Mouse (Mus musculus) limb, embryonic 14.5 days (tissue): ENCODE results near the gene Mitf. TPM values are rescaled to one million over a fixed set of nuclear protein-coding genes. Genes with fewer than 3 reads are reported as not detected.

Source experiments
- ATAC-seq: fragments of 200-750 bp; cut with Nextera tagmentation; 2 replicates; pipeline ENCODE4 v1.8.0; 2017; ENCODE audit warnings: low read depth, moderate number of reproducible peaks, moderate TSS enrichment; ENCODE audit not compliant: low FRiP score
- DNase-seq: peaks from one replicate; pipeline ENCODE4 v3.0.0-alpha.2; 2015; ENCODE audit warnings: low spot score
- H3K27ac ChIP-seq: fragments of 300-500 bp; sonication (generic); replicated peaks from 2 replicates; pipeline ENCODE4 v1.5.1; 2014; ENCODE audit warnings: low read depth, mild to moderate bottlenecking, low read length, moderate library complexity, mixed read lengths
- H3K27me3 ChIP-seq: fragments of 300-500 bp; sonication (generic); 2 replicates; pipeline ENCODE4 v1.6.1; 2014; ENCODE audit warnings: low read length, mixed read lengths; ENCODE audit not compliant: control insufficient read depth, insufficient read depth
- H3K36me3 ChIP-seq: fragments of 300-500 bp; sonication (generic); 2 replicates; pipeline ENCODE4 v1.6.1; 2014; ENCODE audit warnings: mild to moderate bottlenecking, low read length, moderate library complexity, mixed read lengths; ENCODE audit not compliant: control insufficient read depth, insufficient read depth
- H3K4me1 ChIP-seq: fragments of 300-500 bp; sonication (generic); 2 replicates; pipeline ENCODE4 v1.6.1; 2014; ENCODE audit warnings: antibody characterized with exemption, low read length, mixed read lengths; ENCODE audit not compliant: control insufficient read depth, insufficient read depth
- H3K4me2 ChIP-seq: fragments of 300-500 bp; sonication (generic); replicated peaks from 2 replicates; pipeline ENCODE4 v1.6.1; 2014; ENCODE audit warnings: low read depth, mild to moderate bottlenecking, low read length, moderate library complexity; ENCODE audit not compliant: severe bottlenecking
- H3K4me3 ChIP-seq: fragments of 300-500 bp; sonication (generic); replicated peaks from 2 replicates; pipeline ENCODE4 v1.5.1; 2014; ENCODE audit warnings: low read length
- H3K9ac ChIP-seq: fragments of 300-500 bp; sonication (generic); 2 replicates; pipeline ENCODE4 v1.6.1; 2014; ENCODE audit warnings: mild to moderate bottlenecking, low read depth, low read length, moderate library complexity; ENCODE audit not compliant: severe bottlenecking
- H3K9me3 ChIP-seq: fragments of 300-500 bp; sonication (generic); 2 replicates; pipeline ENCODE4 v1.6.1; 2016; ENCODE audit warnings: low read length; ENCODE audit not compliant: control insufficient read depth
- POLR2A ChIP-seq: fragments of 200-500 bp; IDR thresholded peaks from 2 replicates; pipeline ENCODE4 v1.8.0; 2012; ENCODE audit warnings: inconsistent platforms, mild to moderate bottlenecking, moderate library complexity, borderline replicate concordance; ENCODE audit not compliant: insufficient read depth, insufficient read length; ENCODE audit errors: extremely low read depth
- WGBS: fragments of 180-500 bp; shearing (Covaris S2); extraction: QIAGEN DNeasy Blood & Tissue Kit; methylation state at CpG from one replicate; pipeline ENCODE4 v1.1.7; 2014; 5-methylcytosine and 5-hydroxymethylcytosine counted together
- polyA plus RNA-seq, 2 experiments: library from polyadenylated mRNA; depleted of rRNA in 1 of 2; stranded (reverse) in 1 of 2; unstranded in 1 of 2; fragments of >200 nt; fragmentation: Nextera tagmentation in 1 of 2; extraction: Ambion mirVana in 1 of 2; gene quantifications; 2 replicates each; pipeline versions ENCODE4 v1.2.1 to v1.2.3; 2012 to 2014

Gene Mitf
- polyA plus RNA-seq, 2 experiments: 2.9 to 3.6 TPM

DNA sequence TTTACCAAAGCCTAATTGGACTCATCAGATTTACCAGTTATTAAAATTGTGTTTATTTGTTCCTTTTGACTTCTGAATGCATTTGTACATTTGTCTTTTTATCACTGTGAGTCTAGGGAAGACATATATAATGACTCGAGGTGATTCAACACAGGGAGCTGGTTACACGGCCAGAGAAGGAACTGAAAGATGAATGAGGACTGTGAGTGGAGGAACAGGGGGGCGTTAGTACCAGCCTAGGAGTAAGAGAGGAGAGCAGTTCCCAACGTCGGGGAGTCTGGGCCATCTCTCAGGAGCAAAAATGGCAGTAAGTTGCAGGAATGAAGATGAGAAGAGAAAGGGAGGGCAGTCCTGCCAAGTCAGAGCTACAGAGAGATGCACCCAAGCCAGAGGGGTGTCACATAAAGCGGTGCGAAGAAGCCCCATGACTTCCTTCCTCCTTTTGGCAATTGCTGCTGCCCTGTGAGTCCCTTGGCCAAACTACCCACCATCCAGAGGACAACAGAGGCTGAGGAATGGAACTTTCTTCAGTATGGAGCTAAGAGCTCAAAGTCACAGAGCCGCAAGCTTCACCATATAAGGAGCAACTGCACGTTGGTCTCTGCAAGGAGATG lies 18.4 kb upstream of the Mitf start:
- no peaks in the 10 kb centered on the region for H3K4me1 ChIP-seq

DNA sequence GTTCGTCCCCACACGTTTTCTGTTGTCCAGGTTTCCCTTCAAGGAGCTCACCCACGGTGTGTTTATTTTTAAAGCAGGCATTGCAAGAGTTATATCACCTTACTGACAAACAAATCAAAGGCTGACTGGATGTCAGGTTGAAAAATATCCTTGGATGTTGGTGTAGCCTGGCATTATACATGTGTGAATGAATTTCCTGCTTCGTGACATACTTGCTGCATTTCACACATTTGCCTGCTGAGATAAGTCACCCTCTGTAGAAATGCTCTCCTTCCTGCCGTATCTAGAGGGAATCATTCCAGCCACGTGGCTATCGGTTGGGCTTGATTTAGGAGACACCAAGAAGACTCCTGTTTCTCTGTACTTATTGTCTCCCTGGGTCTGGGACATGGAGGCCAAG lies 17.2 kb upstream of the Mitf start:
- no peak overlapping the region for H3K4me2 ChIP-seq
- no peak overlapping the region for H3K27ac ChIP-seq
- H3K4me1 ChIP-seq: no peaks in the 10 kb centered on the region
- H3K9me3 ChIP-seq: no peaks in the 10 kb centered on the region
- H3K36me3 ChIP-seq: no peaks in the 10 kb centered on the region
- no peaks in the 10 kb centered on the region for H3K27me3 ChIP-seq
- 73% methylated on average over 7 of the region's 7 CpGs for WGBS
- no peak for DNase-seq
- ATAC-seq: no peak
- no peak for TF ChIP-seq POLR2A
- no peak overlapping the region for H3K9ac ChIP-seq
- H3K4me3 ChIP-seq: no peak overlapping the region

More for the DNA sequence above, 18.4 kb upstream of the Mitf start:
- 81% methylated on average over 9 of the region's 9 CpGs for WGBS
- Histone ChIP-seq H3K27me3 (no peaks in the 10 kb centered on the region), H3K4me3 (no peak overlapping the region), H3K4me2 (no peak overlapping the region), H3K36me3 (no peaks in the 10 kb centered on the region), H3K27ac (no peak overlapping the region), H3K9me3 (no peaks in the 10 kb centered on the region), H3K9ac (no peak overlapping the region)
- ATAC-seq (no peak), DNase-seq (no peak)
- TF ChIP-seq POLR2A: no peak

DNA sequence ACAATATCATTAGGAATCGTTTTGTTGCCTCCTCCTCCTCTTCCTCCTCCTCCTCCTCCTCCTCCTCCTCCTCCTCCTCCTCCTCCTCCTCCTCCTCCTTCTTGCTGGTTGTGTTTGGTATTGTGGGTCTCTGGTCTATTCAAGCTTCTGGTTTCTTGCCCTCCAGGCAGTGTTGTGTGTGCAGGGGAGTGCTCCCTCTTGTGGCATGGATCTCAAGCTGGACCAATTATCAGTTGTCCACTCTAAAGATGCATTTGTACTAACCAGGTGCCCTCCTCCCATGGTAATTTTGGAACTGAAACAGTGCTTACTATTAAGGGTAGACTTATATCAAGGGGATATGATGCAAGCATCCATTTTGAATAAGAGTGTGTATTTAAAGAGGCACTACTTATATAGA lies 14.7 kb upstream of the Mitf start:
- DNase-seq (no peak), ATAC-seq (no peak)
- H3K4me2 ChIP-seq: no peak overlapping the region
- no peaks in the 10 kb centered on the region for H3K4me1 ChIP-seq
- no peak overlapping the region for H3K27ac ChIP-seq
- H3K27me3 ChIP-seq: no peaks in the 10 kb centered on the region
- no peak overlapping the region for H3K4me3 ChIP-seq
- no peak for TF ChIP-seq POLR2A
- WGBS: 86% methylated on average over 1 of the region's 1 CpGs
- H3K36me3 ChIP-seq: no peaks in the 10 kb centered on the region
- H3K9ac ChIP-seq: no peak overlapping the region
- H3K9me3 ChIP-seq: no peaks in the 10 kb centered on the region

DNA sequence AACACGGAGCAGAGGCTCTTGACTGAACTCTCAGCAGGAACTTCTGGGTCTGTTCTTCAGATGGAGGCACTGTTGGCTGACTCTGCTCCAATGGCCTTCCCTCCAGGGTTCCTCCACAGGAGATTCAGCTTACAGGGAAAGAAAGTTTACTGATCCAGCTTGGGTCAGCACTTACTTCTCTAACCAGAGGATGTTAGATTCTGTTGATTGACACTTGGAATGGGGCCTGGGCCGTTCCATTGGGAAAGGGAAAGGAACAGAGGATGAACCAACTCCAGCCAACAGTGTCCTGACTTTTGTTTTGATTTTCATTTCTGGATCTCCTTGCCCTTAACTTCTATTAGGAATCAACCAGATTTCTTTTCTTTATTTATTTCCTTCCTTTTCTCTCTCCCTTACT lies 11.7 kb upstream of the Mitf start:
- no peaks in the 10 kb centered on the region for H3K9me3 ChIP-seq
- H3K9ac ChIP-seq: no peak overlapping the region
- no peak for DNase-seq
- no peaks in the 10 kb centered on the region for H3K36me3 ChIP-seq
- no peaks in the 10 kb centered on the region for H3K4me1 ChIP-seq
- H3K27ac ChIP-seq: no peak overlapping the region
- H3K4me3 ChIP-seq: no peak overlapping the region
- WGBS: 53% methylated on average over 2 of the region's 2 CpGs
- no peaks in the 10 kb centered on the region for H3K27me3 ChIP-seq
- H3K4me2 ChIP-seq: no peak overlapping the region
- ATAC-seq: no peak
- TF ChIP-seq POLR2A: no peak

DNA sequence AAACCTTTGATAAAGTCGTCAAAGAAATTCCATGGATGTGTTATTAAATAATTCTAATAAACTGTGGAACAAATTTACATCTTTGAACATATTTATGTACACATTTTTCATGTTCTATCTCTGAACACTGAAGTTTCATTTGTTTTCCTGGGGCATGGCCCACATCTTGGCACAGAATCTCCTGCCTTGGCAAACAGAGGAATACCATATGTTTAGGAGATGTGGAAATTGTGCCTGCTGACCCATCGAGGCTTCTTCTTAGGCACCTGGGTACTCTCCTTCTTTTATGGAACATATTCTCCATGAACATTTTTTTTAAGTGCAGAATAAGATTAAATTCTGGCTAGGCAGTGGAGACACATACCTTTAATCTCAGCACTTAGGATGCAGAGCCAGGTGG lies 6.2 kb upstream of the Mitf start:
- Histone ChIP-seq H3K36me3 (no peaks in the 10 kb centered on the region), H3K4me3 (no peak overlapping the region), H3K27me3 (no peaks in the 10 kb centered on the region), H3K4me2 (no peak overlapping the region), H3K4me1 (no peaks in the 10 kb centered on the region), H3K27ac (no peak overlapping the region), H3K9me3 (no peaks in the 10 kb centered on the region), H3K9ac (no peak overlapping the region)
- WGBS: 56% methylated on average over 2 of the region's 2 CpGs
- no peak for TF ChIP-seq POLR2A
- DNase-seq (no peak), ATAC-seq (no peak)
